Mouse (Mus musculus): ENCODE results near the gene Ric8b. TPM values are rescaled to one million over a fixed set of nuclear protein-coding genes. Genes with fewer than 3 reads are reported as not detected.
A peak's percentile ranks its signal among the peaks of the same experiment; 100 is the strongest.

Ric8b gene
- polyA plus RNA-seq, 1 experiment from 2014 or later, result 22.2 TPM

- Histone ChIP-seq H3K9me3 (ENCODE audit: control insufficient read depth, low read depth, low read length) (no peaks in the 10 kb centered on the region), H3K27ac (ENCODE audit: low read length) (no peak overlapping the region), H3K9ac (replicated peaks; ENCODE audit: low read depth, low read length) (no peak overlapping the region), H3K27me3 (ENCODE audit: control insufficient read depth, insufficient read depth, low read length) (no peaks in the 10 kb centered on the region), H3K4me1 (ENCODE audit: control insufficient read depth, insufficient read depth, low read length) (peaks cover 10% of the 10 kb centered on the region), H3K36me3 (ENCODE audit: control insufficient read depth, insufficient read depth, low read length) (no peaks in the 10 kb centered on the region; the same call in 1 of the 2 replicates), H3K4me2 (replicated peaks; ENCODE audit: low read depth, low read length) (no peak overlapping the region), H3K4me3 (ENCODE audit: low read depth, low read length) (no peak overlapping the region)
- WGBS, result 82% methylated on average over 6 of the region's 6 CpGs
- ATAC-seq (ENCODE audit: insufficient number of reproducible peaks, insufficient read depth, low FRiP score, low read depth), result no peak
Measured at GRCm38 (mm10) chr10:84915476-84915875, 1.9 kb upstream of the Ric8b start.

GRCm38 (mm10) chr10:84917731-84918095, 297 bp downstream of the Ric8b start:
- WGBS, result 0% methylated on average over 15 of the region's 27 CpGs

GRCm38 (mm10) chr10:84926336-84926735, 8.9 kb downstream of the Ric8b start:
- no peaks in the 10 kb centered on the region for H3K4me1 ChIP-seq (ENCODE audit: control insufficient read depth, insufficient read depth, low read length)
- no peak for ATAC-seq (ENCODE audit: insufficient number of reproducible peaks, insufficient read depth, low FRiP score, low read depth)
- no peak overlapping the region for H3K27ac ChIP-seq (ENCODE audit: low read length)
- no peaks in the 10 kb centered on the region for H3K27me3 ChIP-seq (ENCODE audit: control insufficient read depth, insufficient read depth, low read length)
- H3K4me2 ChIP-seq (replicated peaks; ENCODE audit: low read depth, low read length), result no peak overlapping the region
- H3K9me3 ChIP-seq (ENCODE audit: control insufficient read depth, low read depth, low read length), result no peaks in the 10 kb centered on the region
- 54% methylated on average over 7 of the region's 7 CpGs for WGBS
- H3K4me3 ChIP-seq (ENCODE audit: low read depth, low read length), result no peak overlapping the region
- H3K36me3 ChIP-seq (ENCODE audit: control insufficient read depth, insufficient read depth, low read length), result peaks cover 4% of the 10 kb centered on the region; the same call in 1 of the 2 replicates
- H3K9ac ChIP-seq (replicated peaks; ENCODE audit: low read depth, low read length), result no peak overlapping the region

More at GRCm38 (mm10) chr10:84917731-84918095, 297 bp downstream of the Ric8b start:
- Histone ChIP-seq H3K4me3 (ENCODE audit: low read depth, low read length) (peak overlapping the region; percentile 69), H3K4me2 (replicated peaks; ENCODE audit: low read depth, low read length) (peak overlapping the region; percentile 63), H3K9me3 (ENCODE audit: control insufficient read depth, low read depth, low read length) (no peaks in the 10 kb centered on the region), H3K36me3 (ENCODE audit: control insufficient read depth, insufficient read depth, low read length) (no peaks in the 10 kb centered on the region; the same call in 1 of the 2 replicates), H3K27ac (ENCODE audit: low read length) (peak overlapping the region; percentile 87), H3K9ac (replicated peaks; ENCODE audit: low read depth, low read length) (peak overlapping the region; percentile 77), H3K27me3 (ENCODE audit: control insufficient read depth, insufficient read depth, low read length) (no peaks in the 10 kb centered on the region), H3K4me1 (ENCODE audit: control insufficient read depth, insufficient read depth, low read length) (peaks cover 10% of the 10 kb centered on the region)
- no peak; the same call in 1 of the 2 replicates for ATAC-seq (ENCODE audit: insufficient number of reproducible peaks, insufficient read depth, low FRiP score, low read depth)

- WGBS, result 76% methylated on average over 4 of the region's 4 CpGs
- no peak for ATAC-seq (ENCODE audit: insufficient number of reproducible peaks, insufficient read depth, low FRiP score, low read depth)
- no peak overlapping the region for H3K4me3 ChIP-seq (ENCODE audit: low read depth, low read length)
Measured at GRCm38 (mm10) chr10:84926885-84927284, 9.5 kb downstream of the Ric8b start.

GRCm38 (mm10) chr10:84928465-84928864, 11.0 kb downstream of the Ric8b start:
- H3K9me3 ChIP-seq (ENCODE audit: control insufficient read depth, low read depth, low read length), result no peaks in the 10 kb centered on the region
- H3K27me3 ChIP-seq (ENCODE audit: control insufficient read depth, insufficient read depth, low read length), result no peaks in the 10 kb centered on the region
- H3K4me1 ChIP-seq (ENCODE audit: control insufficient read depth, insufficient read depth, low read length), result no peaks in the 10 kb centered on the region
- no peak for ATAC-seq (ENCODE audit: insufficient number of reproducible peaks, insufficient read depth, low FRiP score, low read depth)
- H3K36me3 ChIP-seq (ENCODE audit: control insufficient read depth, insufficient read depth, low read length), result peaks cover 4% of the 10 kb centered on the region; the same call in 1 of the 2 replicates
- WGBS, result 79% methylated on average over 4 of the region's 4 CpGs
- H3K9ac ChIP-seq (replicated peaks; ENCODE audit: low read depth, low read length), result no peak overlapping the region
- H3K4me3 ChIP-seq (ENCODE audit: low read depth, low read length), result no peak overlapping the region
- H3K27ac ChIP-seq (ENCODE audit: low read length), result no peak overlapping the region
- H3K4me2 ChIP-seq (replicated peaks; ENCODE audit: low read depth, low read length), result no peak overlapping the region

More at GRCm38 (mm10) chr10:84926885-84927284, 9.5 kb downstream of the Ric8b start:
- Histone ChIP-seq H3K9ac (replicated peaks; ENCODE audit: low read depth, low read length) (no peak overlapping the region), H3K4me1 (ENCODE audit: control insufficient read depth, insufficient read depth, low read length) (no peaks in the 10 kb centered on the region), H3K36me3 (ENCODE audit: control insufficient read depth, insufficient read depth, low read length) (peaks cover 4% of the 10 kb centered on the region; the same call in 1 of the 2 replicates), H3K27me3 (ENCODE audit: control insufficient read depth, insufficient read depth, low read length) (no peaks in the 10 kb centered on the region), H3K27ac (ENCODE audit: low read length) (no peak overlapping the region), H3K9me3 (ENCODE audit: control insufficient read depth, low read depth, low read length) (no peaks in the 10 kb centered on the region), H3K4me2 (replicated peaks; ENCODE audit: low read depth, low read length) (no peak overlapping the region)

- WGBS, result 83% methylated on average over 7 of the region's 7 CpGs
- no peaks in the 10 kb centered on the region for H3K36me3 ChIP-seq (ENCODE audit: control insufficient read depth, insufficient read depth, low read length)
- no peaks in the 10 kb centered on the region for H3K27me3 ChIP-seq (ENCODE audit: control insufficient read depth, insufficient read depth, low read length)
- no peaks in the 10 kb centered on the region for H3K9me3 ChIP-seq (ENCODE audit: control insufficient read depth, low read depth, low read length)
- ATAC-seq (ENCODE audit: insufficient number of reproducible peaks, insufficient read depth, low FRiP score, low read depth), result no peak
- no peak overlapping the region for H3K9ac ChIP-seq (replicated peaks; ENCODE audit: low read depth, low read length)
- H3K4me1 ChIP-seq (ENCODE audit: control insufficient read depth, insufficient read depth, low read length), result no peaks in the 10 kb centered on the region
- no peak overlapping the region for H3K4me3 ChIP-seq (ENCODE audit: low read depth, low read length)
- no peak overlapping the region for H3K4me2 ChIP-seq (replicated peaks; ENCODE audit: low read depth, low read length)
- H3K27ac ChIP-seq (ENCODE audit: low read length), result no peak overlapping the region
Measured at GRCm38 (mm10) chr10:84935553-84936209, 18.3 kb downstream of the Ric8b start.

- no peaks in the 10 kb centered on the region for H3K27me3 ChIP-seq (ENCODE audit: control insufficient read depth, insufficient read depth, low read length)
- H3K36me3 ChIP-seq (ENCODE audit: control insufficient read depth, insufficient read depth, low read length), result no peaks in the 10 kb centered on the region
- H3K4me1 ChIP-seq (ENCODE audit: control insufficient read depth, insufficient read depth, low read length), result no peaks in the 10 kb centered on the region
- no peaks in the 10 kb centered on the region for H3K9me3 ChIP-seq (ENCODE audit: control insufficient read depth, low read depth, low read length)
- no peak overlapping the region for H3K27ac ChIP-seq (ENCODE audit: low read length)
- no peak for ATAC-seq (ENCODE audit: insufficient number of reproducible peaks, insufficient read depth, low FRiP score, low read depth)
- H3K4me2 ChIP-seq (replicated peaks; ENCODE audit: low read depth, low read length), result no peak overlapping the region
- WGBS, result 65% methylated on average over 4 of the region's 4 CpGs
- no peak overlapping the region for H3K4me3 ChIP-seq (ENCODE audit: low read depth, low read length)
- H3K9ac ChIP-seq (replicated peaks; ENCODE audit: low read depth, low read length), result no peak overlapping the region
Measured at GRCm38 (mm10) chr10:84936832-84937515, 19.6 kb downstream of the Ric8b start.

- no peak overlapping the region for H3K4me2 ChIP-seq (replicated peaks; ENCODE audit: low read depth, low read length)
- H3K4me3 ChIP-seq (ENCODE audit: low read depth, low read length), result no peak overlapping the region
- no peak for ATAC-seq (ENCODE audit: insufficient number of reproducible peaks, insufficient read depth, low FRiP score, low read depth)
- no peak overlapping the region for H3K27ac ChIP-seq (ENCODE audit: low read length)
- H3K4me1 ChIP-seq (ENCODE audit: control insufficient read depth, insufficient read depth, low read length), result 0 out of 2 replicates have a peak, but pooled peaks cover 3% of the 10 kb centered on the region
- H3K27me3 ChIP-seq (ENCODE audit: control insufficient read depth, insufficient read depth, low read length), result no peaks in the 10 kb centered on the region
- WGBS, result 78% methylated on average over 14 of the region's 14 CpGs
- H3K9ac ChIP-seq (replicated peaks; ENCODE audit: low read depth, low read length), result no peak overlapping the region
- H3K36me3 ChIP-seq (ENCODE audit: control insufficient read depth, insufficient read depth, low read length), result no peaks in the 10 kb centered on the region
- H3K9me3 ChIP-seq (ENCODE audit: control insufficient read depth, low read depth, low read length), result no peaks in the 10 kb centered on the region
Measured at GRCm38 (mm10) chr10:84938094-84938820, 20.8 kb downstream of the Ric8b start.

Data from stomach, embryonic 14.5 days (tissue).